Mouse (Mus musculus): ENCODE results near the gene Sept12.

DNA sequence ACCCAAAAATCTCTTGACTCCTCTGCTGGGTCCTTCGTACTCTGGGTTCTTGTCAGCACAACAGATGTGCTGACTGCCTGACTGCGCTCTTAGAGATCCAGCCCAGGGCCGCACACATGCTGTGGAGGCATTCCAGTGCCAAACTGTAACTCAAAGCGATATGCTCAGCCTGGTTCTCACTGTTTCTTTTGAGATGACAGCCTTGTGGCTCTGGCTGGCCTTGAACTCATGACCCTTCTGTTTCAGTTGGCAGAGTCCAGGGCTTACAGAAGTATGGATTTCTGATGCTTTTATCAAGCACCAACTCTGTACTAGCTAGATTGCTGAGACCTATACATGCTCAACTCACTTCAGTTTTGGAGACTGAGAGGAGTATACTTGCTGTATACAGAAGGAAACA lies 4.4 kb downstream of the Sept12 start:
- TF ChIP-seq CTCF (IDR thresholded peaks at IDR 0.05; ENCODE audit: low read depth) (no peak), EP300 (IDR thresholded peaks at IDR 0.05; ENCODE audit: low read depth) (no peak)
